Mouse (Mus musculus): ENCODE data around the gene Emc8.

Gene Emc8

DNA sequence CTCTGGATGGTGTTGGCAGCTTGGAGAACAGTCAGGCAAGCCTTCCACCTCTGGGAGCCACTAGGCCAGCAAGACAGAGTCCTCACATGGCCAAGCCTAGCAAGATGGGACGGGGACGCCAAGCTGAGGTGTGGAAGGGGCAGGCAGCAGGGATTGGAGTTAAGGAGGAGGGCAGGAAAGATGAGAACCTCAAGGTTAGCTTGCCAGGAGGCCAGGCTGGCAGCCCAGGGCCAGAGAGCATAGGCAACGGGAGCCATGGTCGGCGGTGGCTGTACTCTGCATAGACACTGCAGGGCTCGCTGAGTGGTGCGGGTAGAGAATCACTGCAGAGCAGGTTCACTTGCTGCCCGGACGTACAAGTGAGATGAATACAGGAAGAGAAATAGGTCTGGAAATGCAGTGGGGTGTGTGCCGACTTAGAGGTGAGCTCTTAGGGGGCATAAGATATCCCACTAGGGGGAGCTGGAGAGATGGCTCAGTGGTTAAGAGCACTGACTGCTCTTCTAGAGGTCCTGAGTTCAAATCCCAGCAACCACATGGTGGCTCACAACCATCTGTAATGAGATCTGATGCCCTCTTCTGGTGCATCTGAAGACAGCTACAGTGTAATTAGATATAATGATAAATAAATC is 26.2 kb downstream of the Emc8 start:
- no peak for DNase-seq (ENCODE audit: extremely low read depth, low read depth)

DNA sequence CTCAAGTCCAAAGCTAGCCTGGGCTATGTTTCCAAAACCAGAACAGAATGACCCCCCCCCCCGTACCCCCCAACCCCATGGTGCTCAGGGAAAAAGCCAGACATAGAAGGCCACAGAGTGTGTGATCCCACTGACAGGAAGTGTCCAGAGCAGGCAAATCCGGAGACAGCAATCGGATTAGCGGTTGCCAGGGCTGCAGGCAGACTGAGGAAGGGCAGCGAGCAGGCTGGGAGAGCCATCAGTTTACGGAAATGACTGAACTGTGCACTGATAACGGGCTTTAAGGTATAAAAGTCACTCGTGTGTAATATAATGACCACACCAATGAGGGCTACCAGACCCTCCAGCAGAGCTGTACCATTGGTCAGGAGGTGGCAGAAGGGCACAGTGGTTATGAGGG is 27.1 kb downstream of the Emc8 start:
- no peak for DNase-seq (ENCODE audit: extremely low read depth, low read depth)

DNA sequence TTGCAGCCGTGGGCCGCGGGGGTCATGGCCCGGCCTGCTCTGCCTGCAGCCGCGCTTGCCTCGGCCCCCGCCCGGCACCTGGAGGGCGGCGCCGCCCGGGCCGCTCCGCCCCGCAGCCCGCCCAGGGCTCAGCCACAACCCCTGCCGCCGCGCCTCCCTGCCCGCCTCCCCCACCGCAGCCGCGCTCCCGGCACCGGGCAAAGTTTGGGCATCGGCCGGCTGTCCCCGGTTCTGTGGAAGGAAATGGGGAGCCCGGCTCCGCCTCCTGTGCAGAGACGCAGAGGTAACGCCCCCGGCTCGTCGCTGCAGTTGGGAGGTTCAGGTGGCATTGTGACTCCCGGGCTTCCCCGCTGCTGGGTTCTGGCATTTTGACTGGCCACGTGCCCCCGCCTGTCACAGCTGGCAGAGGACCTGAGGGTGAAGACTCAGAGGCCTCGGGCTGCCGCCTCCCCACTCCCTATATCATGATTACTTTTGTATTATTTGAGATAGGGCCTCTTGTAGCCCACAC is 34.0 kb downstream of the Emc8 start:
- peak; percentile 14 for DNase-seq (ENCODE audit: extremely low read depth, low read depth)

DNA sequence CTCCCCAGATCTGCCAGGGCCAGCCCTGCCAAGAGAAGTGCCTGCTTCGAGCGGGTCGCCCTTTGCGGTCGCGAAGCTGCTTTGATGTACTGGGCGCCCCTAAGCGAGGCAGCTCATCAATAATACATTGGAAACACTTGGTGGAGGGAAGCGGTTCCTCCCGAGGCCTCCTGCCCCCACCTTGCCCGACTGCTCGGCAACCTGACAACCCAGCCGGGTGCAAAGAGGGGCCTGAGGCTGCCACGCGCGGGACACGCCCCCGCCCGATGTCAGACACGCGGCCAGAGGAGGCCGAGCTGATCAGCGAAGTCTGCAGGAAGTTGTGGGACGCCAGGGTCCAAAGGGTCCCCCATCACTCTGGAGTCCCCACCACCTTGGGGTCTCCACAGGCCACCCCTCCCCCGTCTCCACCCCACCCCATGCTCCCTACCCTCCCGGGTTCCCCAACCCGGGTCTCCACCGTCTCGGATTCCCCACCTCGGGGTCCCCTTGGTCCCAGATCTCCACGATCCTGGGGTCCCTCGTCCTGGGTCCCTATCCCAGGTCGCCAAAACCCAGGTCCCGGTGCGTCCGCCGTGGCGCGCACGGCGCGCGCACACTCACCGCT is 34.6 kb downstream of the Emc8 start:
- no peak for DNase-seq (ENCODE audit: extremely low read depth, low read depth)

DNA sequence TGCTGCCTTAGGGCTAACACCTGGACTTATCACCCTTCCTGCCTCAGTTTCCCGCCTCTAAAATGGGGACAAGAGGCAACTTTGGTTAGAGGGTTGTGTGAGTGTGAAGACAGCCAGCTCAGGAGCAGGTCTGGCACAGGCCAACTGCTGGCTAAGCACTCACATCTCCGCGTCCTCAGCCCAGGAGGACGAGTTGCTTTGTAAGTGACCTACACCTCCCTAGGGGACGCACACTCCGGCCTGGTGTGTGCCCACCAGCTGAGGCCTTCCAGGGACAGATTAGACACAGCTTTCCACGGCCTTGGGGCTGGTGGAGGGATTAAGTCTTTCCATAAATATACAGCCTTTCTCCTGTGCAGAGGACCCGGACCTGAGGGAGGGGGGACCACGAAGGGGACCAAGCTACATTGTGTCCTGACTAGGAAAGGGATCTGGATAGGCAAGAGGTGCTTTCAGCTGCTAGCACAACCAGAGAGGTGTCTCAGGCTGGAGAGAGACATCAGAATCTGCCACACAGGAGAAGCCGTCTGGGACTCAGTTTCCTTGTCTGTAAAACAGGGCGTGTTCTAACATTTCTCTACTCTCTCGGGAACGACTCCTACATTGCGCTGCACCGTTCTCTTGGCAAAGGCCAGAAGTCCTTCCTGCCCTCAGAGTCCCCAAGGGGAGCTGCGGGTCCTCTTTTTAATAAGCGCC is 35.3 kb downstream of the Emc8 start:
- no peak for DNase-seq (ENCODE audit: extremely low read depth, low read depth)

DNA sequence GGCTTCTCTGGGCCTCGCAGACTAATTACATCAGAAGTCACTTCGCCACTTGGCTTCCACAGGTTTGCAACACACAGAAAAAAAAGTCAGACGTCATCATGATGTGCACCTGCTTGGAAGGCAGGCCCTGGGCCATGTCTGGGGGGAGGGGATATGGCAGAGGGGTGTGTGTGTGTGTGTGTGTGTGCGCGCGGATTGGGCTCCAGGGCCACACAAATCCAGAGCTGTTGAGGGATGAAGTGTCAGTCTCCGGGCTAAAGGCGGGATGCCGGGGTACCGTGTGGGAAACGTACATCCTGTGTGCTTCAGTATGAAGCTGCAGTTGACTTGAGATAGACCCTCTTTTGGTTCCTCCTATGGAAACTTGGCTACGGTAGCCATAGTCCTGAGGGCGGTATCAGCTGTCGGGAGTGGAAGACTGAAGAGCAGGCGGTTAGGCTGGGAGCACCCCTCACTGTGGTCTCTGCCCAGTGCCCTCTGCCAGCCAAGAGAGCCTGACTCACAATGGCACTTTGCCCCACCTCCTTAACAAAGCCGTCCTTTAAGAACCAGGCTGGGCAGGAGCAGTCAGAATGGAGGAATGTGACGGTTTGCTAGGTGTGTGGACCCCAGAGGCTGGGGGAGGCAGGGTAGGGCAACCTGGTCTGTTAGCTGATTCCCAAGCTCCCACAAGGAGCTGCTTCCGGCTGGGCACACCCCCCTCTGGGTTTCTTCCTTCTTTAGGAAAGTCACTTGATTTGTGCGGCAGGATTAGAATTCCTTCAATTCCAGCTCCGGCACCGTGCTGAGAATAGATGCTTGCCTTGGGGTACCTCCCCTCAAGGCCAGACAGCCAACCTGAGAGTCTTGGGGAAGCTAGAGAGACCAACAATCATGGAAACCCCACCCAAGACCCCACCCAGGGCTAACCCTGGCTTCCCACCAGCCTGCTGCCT is 36.7 kb downstream of the Emc8 start:
- DNase-seq (ENCODE audit: extremely low read depth, low read depth), result no peak

DNA sequence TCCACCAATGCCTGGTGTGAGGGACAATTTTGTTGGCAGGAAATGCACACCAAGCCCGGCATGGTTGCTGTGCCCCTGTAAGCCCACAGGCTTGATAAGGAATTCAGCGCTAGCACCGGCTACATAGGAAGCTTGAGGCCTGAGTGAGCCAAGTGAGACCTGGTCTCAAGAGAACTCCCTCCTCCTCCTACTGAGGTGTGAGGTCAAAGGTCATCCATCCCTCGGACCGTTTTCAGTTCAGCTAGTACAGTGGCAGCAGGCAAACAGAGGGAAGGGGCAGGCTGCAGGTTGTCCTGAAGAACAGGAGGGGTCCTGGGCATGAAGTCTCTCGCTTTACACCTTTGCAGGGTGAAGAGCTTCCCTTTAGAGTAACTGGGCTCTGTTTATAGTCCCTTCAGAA is 37.5 kb downstream of the Emc8 start:
- DNase-seq (ENCODE audit: extremely low read depth, low read depth), result no peak

DNA sequence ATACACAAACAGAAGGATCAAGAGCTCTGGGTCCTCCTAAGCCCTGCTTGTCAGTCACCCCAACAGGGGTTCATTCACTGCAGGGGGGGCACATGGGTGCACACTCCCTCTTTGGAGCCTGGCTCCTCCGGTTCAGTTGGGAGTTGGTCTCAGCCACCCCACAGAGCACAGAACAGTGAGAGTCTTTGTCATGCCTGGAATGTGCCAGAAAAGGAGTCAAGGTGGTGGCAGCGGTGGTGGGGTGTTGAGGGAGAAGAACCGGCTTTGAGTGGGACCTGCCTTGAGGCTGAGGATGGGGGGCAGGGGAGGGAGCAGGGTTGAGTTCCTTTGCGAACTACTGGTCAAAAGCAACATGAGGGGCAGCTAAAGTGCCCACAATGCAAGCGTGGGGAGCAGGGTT is 38.3 kb downstream of the Emc8 start:
- no peak for DNase-seq (ENCODE audit: extremely low read depth, low read depth)

DNA sequence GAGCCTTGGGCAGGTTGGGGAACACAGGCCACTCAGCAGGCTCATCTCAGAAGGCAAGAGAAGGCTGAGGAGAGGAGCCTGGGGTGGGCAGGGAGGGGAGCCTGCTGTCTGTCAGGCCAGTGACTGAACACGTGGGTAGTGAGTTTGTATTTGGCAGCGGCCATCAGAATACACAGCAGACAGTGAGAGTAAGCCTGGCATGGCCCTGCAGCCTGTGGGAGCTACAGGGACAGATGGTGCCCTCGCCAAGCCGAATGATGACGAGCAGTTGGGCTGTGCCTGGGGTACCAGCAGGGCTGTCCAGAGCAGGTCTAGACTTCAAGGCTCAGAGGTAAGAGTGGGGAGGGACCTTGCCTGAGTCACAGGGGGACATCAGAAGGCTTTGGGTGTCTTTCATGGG is 41.1 kb downstream of the Emc8 start:
- DNase-seq (ENCODE audit: extremely low read depth, low read depth), result no peak

DNA sequence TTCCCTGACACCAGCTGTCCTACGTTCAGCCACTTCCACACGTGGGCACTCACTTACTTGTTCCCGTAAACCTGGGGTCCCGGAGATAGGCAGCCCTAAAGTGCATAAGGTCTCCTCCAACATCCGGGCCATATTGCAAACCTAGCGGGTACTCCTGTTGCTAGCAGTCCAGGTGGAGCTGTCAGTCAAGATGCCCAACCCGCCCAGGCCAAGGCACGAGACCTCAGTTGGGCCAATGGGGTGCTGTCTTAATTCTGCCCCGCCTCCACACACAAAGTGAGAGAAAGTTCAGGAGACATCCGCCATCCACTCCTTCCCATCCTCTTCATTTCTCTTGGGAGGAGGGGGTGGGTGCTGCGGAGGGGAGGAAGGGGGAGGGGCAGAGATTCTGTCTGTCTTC is 41.9 kb downstream of the Emc8 start:
- DNase-seq (ENCODE audit: extremely low read depth, low read depth), result no peak

DNA sequence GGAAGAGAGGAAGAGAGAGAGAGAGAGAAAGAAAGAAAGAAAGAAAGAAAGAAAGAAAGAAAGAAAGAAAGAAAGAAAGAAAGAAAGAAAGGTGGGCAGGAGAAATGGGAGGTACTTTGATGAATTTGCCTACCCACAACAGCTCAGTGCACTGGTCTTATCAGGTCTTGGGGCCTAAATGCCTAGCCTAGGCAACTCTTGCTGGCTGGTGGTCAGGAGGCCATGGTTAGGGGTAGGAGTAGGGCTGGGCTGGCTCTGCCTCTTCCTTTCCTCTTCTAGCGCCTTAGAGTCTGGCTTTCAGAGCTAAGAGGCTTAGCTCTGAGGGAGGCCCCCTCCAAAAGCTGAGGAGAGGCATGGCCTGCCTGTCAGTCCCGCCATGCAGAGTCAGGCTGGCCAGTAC is 44.8 kb downstream of the Emc8 start:
- no peak for DNase-seq (ENCODE audit: extremely low read depth, low read depth)

DNA sequence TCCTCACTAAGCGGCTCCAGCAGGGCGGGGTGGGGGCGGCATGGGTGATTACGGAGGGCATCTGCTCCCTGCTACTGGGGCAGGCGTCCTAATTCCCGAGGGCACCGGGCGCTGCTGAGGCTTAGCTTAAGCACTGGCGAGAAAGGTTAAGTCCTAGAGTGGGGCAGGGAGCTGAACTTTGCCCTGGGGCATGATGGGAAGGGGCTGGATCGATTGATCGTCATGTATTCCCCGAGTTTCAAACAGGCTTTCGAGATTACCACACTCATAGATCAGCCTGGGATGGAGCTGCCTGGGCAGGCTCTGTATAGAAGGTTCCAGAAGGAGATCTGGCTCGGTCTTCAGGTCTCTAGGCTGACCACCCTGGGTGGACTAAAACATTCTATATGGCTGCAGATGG is 46.2 kb downstream of the Emc8 start:
- DNase-seq (ENCODE audit: extremely low read depth, low read depth), result no peak

DNA sequence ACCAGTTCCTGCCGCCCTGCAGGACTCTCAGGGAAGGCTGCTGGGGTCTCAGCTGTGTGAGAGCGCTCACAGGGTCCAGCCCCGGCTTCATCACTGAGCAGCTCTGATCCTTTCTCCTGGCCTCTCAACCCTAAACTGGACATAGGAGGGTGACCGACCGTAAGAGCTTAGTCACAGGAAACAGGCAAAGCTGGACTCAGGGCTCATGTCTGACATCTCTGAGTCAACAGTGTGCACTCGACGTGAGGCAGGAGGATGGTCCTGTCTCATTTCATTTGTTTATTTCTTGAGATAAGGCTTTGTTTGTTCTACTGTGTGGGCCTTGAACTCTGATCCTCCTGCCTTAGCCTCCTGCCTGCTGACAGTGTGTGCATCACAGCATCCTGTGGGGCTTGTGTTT is 47.9 kb downstream of the Emc8 start:
- no peak for DNase-seq (ENCODE audit: extremely low read depth, low read depth)

DNA sequence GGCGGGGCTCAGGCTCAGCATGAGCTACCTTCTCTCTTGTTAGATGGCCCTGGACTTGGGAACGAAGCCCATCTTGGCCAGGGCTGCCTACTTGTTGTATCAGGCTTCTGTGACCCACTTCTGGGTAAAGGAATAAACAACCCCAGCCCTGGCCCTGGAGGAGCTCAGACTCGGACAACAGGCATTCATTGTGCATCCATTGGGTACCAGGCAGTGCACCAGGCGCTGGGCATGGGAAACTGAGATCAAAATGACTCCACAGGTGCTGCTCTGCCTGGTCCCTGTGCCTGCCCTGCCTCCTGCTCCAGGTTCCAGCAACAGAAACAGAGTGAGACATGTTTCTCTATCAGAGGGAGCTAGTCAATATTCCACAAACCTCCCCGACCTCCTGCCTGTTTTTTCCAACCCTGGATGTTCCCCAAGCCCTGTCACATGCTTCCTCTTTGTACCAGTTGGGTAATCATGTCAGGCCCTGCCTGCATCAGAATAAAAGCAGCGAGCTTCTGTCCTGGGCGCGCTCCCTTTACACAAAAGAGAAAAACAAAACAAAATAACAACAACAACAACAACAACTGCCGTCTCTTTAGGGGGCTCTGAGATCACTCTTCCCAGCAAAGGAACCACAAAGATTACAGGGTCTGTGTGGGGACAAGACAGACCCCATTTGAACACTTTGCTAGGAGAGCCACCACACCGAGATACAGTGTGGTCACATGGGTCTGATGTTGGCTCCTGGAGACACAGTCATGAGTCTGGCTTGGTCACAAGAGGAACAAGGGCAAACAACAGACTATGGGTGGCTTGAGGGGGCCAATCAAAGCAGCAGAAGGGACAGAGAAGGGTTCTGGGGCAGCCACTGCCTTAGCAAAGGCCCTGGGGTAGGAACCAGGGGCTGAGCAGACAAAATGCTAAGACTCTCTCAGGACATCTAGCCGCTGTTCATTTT is 48.9 kb downstream of the Emc8 start:
- no peak for DNase-seq (ENCODE audit: extremely low read depth, low read depth)

DNA sequence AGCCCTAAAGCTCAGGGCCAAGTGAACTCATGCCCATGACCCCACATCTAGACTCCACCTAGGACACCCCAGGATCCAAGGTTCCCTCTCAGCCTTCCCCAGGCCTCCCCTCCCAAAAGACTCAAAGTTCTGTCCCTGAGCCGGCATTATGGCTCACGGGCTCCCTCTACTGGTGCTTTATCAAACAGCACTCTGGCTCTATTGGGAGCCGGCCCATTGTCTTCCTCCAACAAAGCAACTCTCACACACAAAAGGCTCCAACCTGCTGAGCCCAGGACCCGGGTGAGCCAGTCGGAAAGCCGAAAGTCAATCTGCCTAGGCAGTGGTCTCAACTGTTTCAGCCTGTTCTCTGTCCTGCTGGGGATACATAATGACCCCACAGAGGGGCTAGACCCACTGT is 50.3 kb downstream of the Emc8 start:
- DNase-seq (ENCODE audit: extremely low read depth, low read depth), result no peak

DNA sequence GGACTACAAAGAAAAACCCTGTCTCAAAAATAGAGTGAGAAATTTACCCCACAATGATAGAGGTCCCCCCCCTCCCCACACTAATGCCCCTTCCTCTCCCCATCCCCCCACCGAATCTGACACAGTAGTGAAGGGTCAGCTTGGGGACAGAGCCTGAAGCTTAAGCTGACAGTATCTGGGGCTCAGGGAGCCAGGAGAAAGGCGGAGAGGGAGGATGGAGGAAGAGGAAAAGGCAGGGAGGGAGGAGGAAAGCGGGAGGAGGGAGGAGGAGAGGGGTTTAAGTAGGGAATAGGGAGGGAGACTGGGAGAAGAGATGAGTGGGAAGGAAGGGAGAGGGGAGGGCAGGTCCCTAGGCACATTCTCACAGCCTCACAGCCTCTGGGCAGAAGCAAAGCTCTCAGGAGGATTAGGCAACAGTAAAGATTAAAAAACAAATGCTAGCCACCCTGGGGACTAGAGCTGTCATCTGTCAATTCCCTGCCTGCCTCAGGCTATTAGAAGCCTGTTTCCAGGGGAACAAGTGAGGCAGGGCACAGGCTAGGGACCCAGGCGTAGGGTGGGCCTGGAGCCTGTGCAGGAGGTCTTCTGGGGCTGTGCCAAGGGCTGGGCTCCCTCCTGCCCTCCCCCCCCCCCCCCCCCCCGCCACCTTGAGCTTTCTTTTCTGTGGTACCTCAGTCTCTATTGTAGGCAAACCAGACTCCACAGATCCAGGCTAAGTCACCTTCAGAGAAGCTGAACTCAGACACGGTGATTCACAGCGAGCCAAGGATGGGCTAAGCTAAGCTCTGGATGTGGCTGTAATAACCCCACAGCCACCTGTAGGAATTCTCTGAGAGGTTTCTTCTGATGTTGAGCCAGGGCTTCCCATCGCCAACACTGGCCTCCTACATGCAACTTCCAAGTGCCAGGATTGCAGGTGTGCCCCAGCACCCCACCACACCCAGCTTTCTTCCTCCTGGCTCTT is 51.4 kb downstream of the Emc8 start:
- no peak for DNase-seq (ENCODE audit: extremely low read depth, low read depth)

DNA sequence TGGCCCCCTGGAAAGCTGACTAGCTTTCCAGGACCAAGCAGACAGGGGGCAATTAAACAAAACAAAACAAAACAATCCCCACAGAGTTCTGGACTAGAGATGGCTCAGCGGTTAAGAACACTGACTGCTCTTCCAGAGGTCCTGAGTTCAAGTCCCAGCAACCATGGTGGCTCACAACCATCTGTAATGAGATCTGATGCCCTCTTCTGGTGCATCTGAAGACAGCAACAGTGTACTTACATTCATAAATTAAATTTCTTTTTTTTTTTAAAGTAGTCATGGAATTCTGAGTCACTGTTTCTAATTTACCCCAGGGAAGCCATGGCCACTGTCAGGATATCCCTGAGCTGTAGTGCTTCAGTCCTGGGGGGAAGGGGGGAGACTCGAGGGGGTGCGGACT is 53.9 kb downstream of the Emc8 start:
- no peak for DNase-seq (ENCODE audit: extremely low read depth, low read depth)

DNA sequence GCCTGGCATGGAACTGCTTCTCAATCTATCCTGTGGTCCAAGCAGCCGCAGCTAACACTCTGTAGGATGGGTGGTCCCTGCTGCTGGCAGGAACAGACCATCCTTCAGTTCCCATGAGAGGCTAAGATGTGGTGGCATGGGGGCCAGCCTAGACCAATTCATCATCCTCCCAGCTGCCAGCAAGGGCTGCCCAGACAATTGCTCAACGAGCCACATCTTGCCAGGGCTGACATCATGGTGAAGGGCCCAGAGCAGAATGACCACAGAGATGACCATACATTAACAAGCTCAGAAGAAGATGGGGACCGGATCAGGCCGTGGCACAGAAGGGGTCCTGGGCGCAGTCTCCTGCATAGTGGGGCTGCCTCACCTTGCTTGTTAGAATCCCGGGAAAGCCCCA is 57.5 kb downstream of the Emc8 start:
- no peak for DNase-seq (ENCODE audit: extremely low read depth, low read depth)

DNA sequence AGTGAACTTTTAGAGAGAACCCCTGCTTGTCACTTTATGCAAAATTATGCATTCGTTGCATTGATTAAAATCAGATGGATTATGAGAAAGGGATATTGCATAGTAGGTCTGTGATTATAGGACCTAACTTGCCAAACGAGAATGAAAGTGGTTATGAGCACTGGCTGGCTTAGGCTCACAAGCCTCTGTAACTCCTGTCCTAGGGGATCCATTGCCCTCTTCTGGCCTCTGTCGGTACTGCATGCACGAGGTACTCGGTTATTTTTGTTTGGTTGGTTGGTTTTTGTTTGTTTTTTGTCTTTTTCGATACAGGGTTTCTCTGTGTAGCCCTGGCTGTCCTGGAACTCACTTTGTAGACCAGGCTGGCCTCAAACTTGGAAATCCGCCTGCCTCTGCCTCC is 60.5 kb downstream of the Emc8 start:
- peak; percentile 58 for DNase-seq (ENCODE audit: extremely low read depth, low read depth)
